Mouse (Mus musculus): ENCODE data around the gene Npas4.
"Not testable (repeated sequence)": the region's sequence is repeated elsewhere in the genome, so short reads cannot be mapped to it uniquely, and the experiment has no call there.

The Npas4 gene

DNA sequence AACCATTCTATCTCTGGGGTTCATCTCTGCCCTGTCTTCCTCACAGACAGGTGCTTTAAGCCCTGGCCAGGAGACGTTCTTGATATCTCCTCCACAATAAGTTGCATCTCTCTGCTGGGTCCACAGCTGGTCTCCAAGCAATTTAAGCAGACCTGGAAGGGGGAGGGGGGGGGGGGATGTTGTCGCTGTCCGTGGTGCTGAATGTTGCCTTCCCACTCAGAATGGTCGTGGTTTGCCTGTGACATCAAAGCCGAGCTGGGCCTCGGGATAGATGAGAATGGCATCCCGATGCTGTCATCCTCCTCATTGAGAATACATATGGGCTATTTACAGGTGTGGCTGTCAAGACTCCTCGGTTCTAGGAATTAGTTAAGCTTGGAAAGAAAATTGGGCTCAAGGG is 2.3 kb upstream of the Npas4 start:
- no peak for DNase-seq

DNA sequence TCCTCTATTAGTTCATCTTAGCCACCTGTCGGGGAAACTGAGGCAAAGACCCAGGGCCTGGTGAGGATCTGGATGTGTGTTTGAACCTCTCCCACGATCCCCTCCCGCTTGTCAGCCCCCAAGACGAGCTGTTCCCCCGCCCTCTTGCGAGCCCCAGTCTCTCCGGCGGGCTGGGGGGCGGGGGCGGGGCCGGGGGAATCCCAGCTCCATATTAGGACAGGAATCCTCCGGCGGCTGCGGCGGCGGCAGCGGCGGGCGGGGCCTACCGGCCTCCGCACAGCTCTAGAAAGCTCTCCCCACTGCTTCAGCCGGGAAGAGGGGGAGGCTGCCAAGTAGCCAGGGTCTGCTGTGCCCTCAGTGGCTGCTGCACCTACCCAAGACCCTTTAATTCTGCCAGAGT is 600 bp upstream of the Npas4 start:
- no peak for DNase-seq

DNA sequence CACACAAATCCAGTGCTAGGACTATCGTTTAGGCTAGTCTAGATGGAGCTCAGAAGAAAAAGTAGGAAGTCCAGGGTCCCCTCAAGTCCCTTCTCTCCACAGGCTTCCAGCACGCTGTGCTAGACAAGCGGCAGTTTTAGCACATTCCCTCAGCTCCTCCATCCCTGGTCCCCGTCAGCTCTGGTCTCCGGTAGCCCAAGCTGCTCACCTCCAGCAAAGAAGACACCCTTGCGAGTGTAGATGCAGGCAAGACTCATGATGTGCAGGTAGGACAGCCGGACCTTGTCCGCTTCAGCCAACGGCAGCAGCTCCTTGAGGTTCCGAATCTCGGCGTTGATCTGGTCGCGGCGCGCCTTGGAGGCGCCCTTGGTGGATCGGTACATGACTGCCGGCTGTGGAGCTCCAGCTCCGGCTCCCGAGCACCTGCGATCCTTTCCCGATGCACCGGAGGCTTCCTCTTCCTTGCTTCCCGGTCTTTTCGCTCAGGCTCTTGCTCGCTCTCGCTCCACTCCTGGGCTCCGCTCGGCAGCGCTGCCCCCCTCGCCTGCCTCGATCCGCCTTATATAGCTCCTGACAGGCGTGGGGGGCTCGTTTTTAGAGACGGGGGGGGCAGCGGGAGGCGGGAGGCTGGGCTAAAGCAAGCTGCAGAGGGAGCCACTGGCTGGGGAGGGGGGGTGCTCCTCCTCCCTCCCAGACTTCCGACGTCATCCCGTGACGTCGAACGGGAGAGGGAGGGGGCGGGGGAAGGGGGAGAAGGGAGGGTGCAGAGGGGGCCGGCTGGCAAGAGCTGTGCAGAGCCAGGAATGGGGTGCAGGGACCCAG is 471 bp downstream of the Npas4 start:
- no peak for DNase-seq

DNA sequence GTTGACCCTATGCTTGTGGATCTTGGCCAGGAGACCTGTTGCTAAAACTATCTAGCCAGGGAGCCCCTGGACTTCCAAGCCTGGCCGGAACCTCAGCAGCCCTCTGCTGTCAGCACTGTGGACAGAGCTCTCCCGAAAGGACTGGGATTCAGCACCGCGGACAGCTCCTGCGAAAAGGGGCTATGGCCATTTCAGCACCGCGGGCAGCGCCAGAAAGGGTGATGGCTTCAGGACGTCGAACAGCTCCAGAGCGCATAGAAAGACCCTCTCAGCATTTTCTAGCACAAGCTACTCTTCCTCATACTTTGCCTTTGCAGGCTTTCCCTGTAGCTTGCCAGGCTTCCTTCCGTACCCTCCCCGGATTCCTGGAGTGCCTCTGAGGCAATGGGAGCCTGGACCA is 1.1 kb downstream of the Npas4 start:
- DNase-seq: peak; percentile 92

GRCm38 (mm10) chr19:4981767-4982166 is 8.3 kb downstream of the Npas4 start:
- DNase-seq: peak; percentile 39

- DNase-seq: no peak
Observed at GRCm38 (mm10) chr19:4968236-4968635, 21.9 kb downstream of the Npas4 start.

- peak; percentile 87 for DNase-seq
Observed at GRCm38 (mm10) chr19:4961928-4962601, 28.1 kb downstream of the Npas4 start, which contains the start of gene Mrpl11. Gene Mrpl11, plus strand, starts transcription at chr19:4962147.

GRCm38 (mm10) chr19:4948641-4949040 is 41.5 kb downstream of the Npas4 start:
- DNase-seq: not testable (repeated sequence)

GRCm38 (mm10) chr19:4945540-4945939 is 44.6 kb downstream of the Npas4 start:
- no peak for DNase-seq

DNA sequence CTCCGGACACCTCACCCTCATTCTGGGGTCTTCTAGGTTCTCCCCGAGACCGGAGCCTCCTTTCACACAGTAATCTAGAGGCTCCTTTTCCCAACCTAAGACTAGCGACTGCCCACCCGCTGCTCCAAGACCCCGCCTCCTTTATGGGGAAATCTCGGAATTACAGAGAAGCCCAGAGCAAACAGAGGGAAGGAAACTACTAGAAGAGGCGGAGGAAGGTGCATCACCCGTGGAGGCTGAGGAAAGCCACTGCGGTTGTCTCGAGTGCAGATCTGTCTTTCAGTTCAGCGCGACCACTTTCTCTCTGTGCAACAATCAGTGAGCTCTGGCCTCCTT is 46.9 kb downstream of the Npas4 start:
- DNase-seq: no peak

- peak; percentile 84 for DNase-seq
Observed at GRCm38 (mm10) chr19:4942551-4943252, 47.4 kb downstream of the Npas4 start, which contains the start of gene Peli3. Gene Peli3, minus strand, starts transcription at chr19:4943127.

- DNase-seq: no peak
Observed at GRCm38 (mm10) chr19:4937444-4938310, 52.4 kb downstream of the Npas4 start.

DNA sequence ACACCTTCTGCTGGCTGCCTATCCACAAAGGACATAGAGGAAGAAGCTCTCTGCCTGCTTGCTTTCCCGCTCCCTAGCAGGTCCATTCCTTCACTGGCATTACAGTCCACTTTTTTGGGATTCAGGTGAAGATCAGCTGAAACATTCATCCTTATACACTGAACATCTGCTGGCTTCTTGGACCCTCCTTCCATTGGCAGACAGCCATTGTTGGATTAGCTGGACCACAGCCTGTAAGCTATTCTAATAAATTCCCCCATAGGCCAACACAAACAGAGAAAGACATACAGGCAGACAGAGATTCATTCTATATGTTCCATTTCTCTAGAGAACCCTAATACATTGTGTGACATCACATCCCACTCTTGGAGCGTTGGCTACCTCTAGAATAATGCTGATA is 53.2 kb downstream of the Npas4 start:
- DNase-seq: no peak
